Mouse (Mus musculus) myocyte (in vitro differentiated cells): ENCODE results near the gene 4930507D05Rik.

Source experiments
- CEBPB ChIP-seq: IDR thresholded peaks from 2 replicates; pipeline ENCODE4 v1.6.1; 2011; ENCODE audit warnings: mild to moderate bottlenecking, moderate library complexity; ENCODE audit not compliant: poor library complexity, insufficient read depth, severe bottlenecking
- E2F4 ChIP-seq: IDR thresholded peaks from one replicate; pipeline ENCODE4 v1.6.1; 2011; ENCODE audit warnings: mild to moderate bottlenecking, control low read depth, moderate library complexity; ENCODE audit not compliant: insufficient read depth
- MAX ChIP-seq: IDR thresholded peaks from one replicate; pipeline ENCODE4 v1.6.1; 2011; ENCODE audit warnings: low read depth, mild to moderate bottlenecking, control low read depth
- MYOD1 ChIP-seq, 3 experiments: IDR thresholded peaks; one replicate each; pipeline ENCODE4 v1.6.1; 2011; ENCODE audit warnings: control low read depth in 2 of 3, low read depth in 2 of 3, mild to moderate bottlenecking in 2 of 3, moderate library complexity in 1 of 3; ENCODE audit not compliant: insufficient read length in 2 of 3, control insufficient read depth in 1 of 3
- MYOG ChIP-seq, 3 experiments: IDR thresholded peaks; one replicate each; pipeline ENCODE4 v1.6.1; 2011; ENCODE audit warnings: control low read depth in 2 of 3, low read depth in 2 of 3, mild to moderate bottlenecking in 2 of 3; ENCODE audit not compliant: insufficient read length in 2 of 3, control insufficient read depth in 1 of 3, insufficient read depth in 1 of 3
- POLR2A ChIP-seq: IDR thresholded peaks from one replicate; pipeline ENCODE4 v1.6.1; 2011; ENCODE audit warnings: low read depth, mild to moderate bottlenecking, control low read depth, moderate library complexity; ENCODE audit not compliant: insufficient read length
- POLR2AphosphoS2 ChIP-seq: IDR thresholded peaks from one replicate; pipeline ENCODE4 v1.6.1; 2011; ENCODE audit warnings: low read depth, control low read depth; ENCODE audit not compliant: insufficient read length
- REST ChIP-seq: IDR thresholded peaks from one replicate; pipeline ENCODE4 v1.6.1; 2011; ENCODE audit warnings: mild to moderate bottlenecking, control low read depth, moderate library complexity; ENCODE audit not compliant: insufficient read depth, insufficient read length
- SRF ChIP-seq: IDR thresholded peaks from one replicate; pipeline ENCODE4 v1.6.1; 2011; ENCODE audit warnings: low read depth; ENCODE audit not compliant: control insufficient read depth, insufficient read length
- TCF12 ChIP-seq: IDR thresholded peaks from one replicate; pipeline ENCODE4 v1.6.1; 2011; ENCODE audit warnings: mild to moderate bottlenecking, control low read depth; ENCODE audit not compliant: poor library complexity, insufficient read depth, severe bottlenecking
- TCF3 ChIP-seq: IDR thresholded peaks from one replicate; pipeline ENCODE4 v1.6.1; 2011; ENCODE audit warnings: low read depth, control low read depth; ENCODE audit not compliant: insufficient read length
- USF1 ChIP-seq: IDR thresholded peaks from one replicate; pipeline ENCODE4 v1.6.1; 2011; ENCODE audit warnings: low read depth, mild to moderate bottlenecking, control low read depth, moderate library complexity

DNA sequence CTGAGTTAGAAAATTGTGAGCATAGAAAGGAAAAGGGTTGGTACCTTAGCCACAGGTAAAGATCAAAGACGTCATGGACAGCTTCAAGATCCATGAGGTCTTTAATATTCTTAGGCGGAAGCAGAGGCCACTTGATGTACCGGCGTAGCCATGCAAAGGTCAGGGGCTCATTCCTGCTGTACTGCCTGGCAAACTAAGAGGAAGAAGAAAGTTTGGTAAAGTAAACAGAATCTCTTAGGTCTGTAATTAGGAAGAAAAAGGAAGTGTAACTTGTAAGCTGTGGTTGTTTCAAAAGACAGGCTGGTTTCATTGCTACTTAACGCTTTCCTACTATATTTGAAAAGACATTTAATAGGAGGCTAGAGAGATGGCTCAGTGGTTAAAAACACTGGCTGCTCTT, 18.9 kb upstream of the 4930507D05Rik start:
- TF ChIP-seq REST (no peak), POLR2A (no peak), TCF12 (no peak), MAX (no peak), MYOG (IDR thresholded peaks at IDR 0.05; ENCODE audit: control insufficient read depth in 1 of 3, insufficient read depth in 1 of 3, insufficient read length in 2 of 3, low read depth in 2 of 3) (no peak), CEBPB (no peak), USF1 (no peak), TCF3 (no peak), MYOD1 (IDR thresholded peaks at IDR 0.05; ENCODE audit: control insufficient read depth in 1 of 3, insufficient read length in 2 of 3, low read depth in 2 of 3) (no peak), E2F4 (no peak), POLR2AphosphoS2 (no peak), SRF (no peak)
